Mouse (Mus musculus): ENCODE data around the gene Nol10.

GRCm38 (mm10) chr12:17475146-17475545, 126.9 kb downstream of the Nol10 start:
- TF ChIP-seq CTCF (IDR thresholded peaks at IDR 0.05; ENCODE audit: low read depth) (no peak), EP300 (IDR thresholded peaks at IDR 0.05; ENCODE audit: low read depth) (no peak)
